Mouse (Mus musculus) intestine, postnatal 0 days (tissue): ENCODE data around the gene Ap1g2. TPM values are rescaled to one million over a fixed set of nuclear protein-coding genes. Genes with fewer than 3 reads are reported as not detected.

Source experiments
- ATAC-seq: fragments of 200-750 bp; cut with Nextera tagmentation; 2 replicates; pipeline ENCODE4 v1.8.0; 2017; ENCODE audit warnings: mild to moderate bottlenecking, moderate TSS enrichment, moderate library complexity
- H3K27ac ChIP-seq: fragments of 300-500 bp; sonication (generic); 2 replicates; pipeline ENCODE4 v1.5.1; 2014; ENCODE audit warnings: mild to moderate bottlenecking, low read depth, low read length, moderate library complexity
- H3K27me3 ChIP-seq: fragments of 300-500 bp; sonication (generic); replicated peaks from 2 replicates; pipeline ENCODE4 v1.6.1; 2014; ENCODE audit warnings: low read length, mixed read lengths; ENCODE audit not compliant: control insufficient read depth, insufficient read depth
- H3K36me3 ChIP-seq: fragments of 300-500 bp; sonication (generic); 2 replicates; pipeline ENCODE4 v1.6.1; 2014; ENCODE audit warnings: mild to moderate bottlenecking, moderate library complexity; ENCODE audit not compliant: control insufficient read depth, insufficient read depth
- H3K4me1 ChIP-seq: fragments of 300-500 bp; sonication (generic); replicated peaks from 2 replicates; pipeline ENCODE4 v1.6.1; 2014; ENCODE audit warnings: antibody characterized with exemption, low read length, mixed read lengths; ENCODE audit not compliant: control insufficient read depth, insufficient read depth
- H3K4me2 ChIP-seq: fragments of 300-500 bp; sonication (generic); replicated peaks from 2 replicates; pipeline ENCODE4 v1.6.1; 2014; ENCODE audit warnings: low read depth, mild to moderate bottlenecking, moderate library complexity
- H3K4me3 ChIP-seq: fragments of 300-500 bp; sonication (generic); 2 replicates; pipeline ENCODE4 v1.5.1; 2014; ENCODE audit warnings: low read depth, low read length
- H3K9ac ChIP-seq: fragments of 300-500 bp; sonication (generic); 2 replicates; pipeline ENCODE4 v1.6.1; 2014; ENCODE audit warnings: mild to moderate bottlenecking, low read depth, low read length
- H3K9me3 ChIP-seq: fragments of 300-500 bp; sonication (generic); 2 replicates; pipeline ENCODE4 v1.6.1; 2016; ENCODE audit warnings: mixed run types; ENCODE audit not compliant: control insufficient read depth
- CTCF ChIP-seq: sonication (generic); IDR thresholded peaks from 2 replicates; pipeline ENCODE4 v1.5.1; 2016; ENCODE audit warnings: low read depth, mild to moderate bottlenecking, control low read depth, antibody characterized with exemption, moderate library complexity
- WGBS: fragments of 180-500 bp; shearing (Covaris S2); extraction: QIAGEN DNeasy Blood & Tissue Kit; methylation state at CpG from one replicate; pipeline ENCODE4 v1.1.7; 2014; 5-methylcytosine and 5-hydroxymethylcytosine counted together
- polyA plus RNA-seq: library from polyadenylated mRNA; unstranded; fragments of >200 nt; fragmentation: Nextera tagmentation; extraction: Ambion mirVana; gene quantifications from 2 replicates; pipeline ENCODE4 v1.2.1, GENCODE M21; 2015

Gene Ap1g2
- polyA plus RNA-seq, 1 experiment from 2014 or later, result 75.3 TPM

GRCm38 (mm10) chr14:55094704-55095231, 11.6 kb downstream of the Ap1g2 start, which contains the start of gene Thtpa:
Gene Thtpa, plus strand, starts transcription at chr14:55094784.
- H3K36me3 ChIP-seq, result peaks cover 15% of the 10 kb centered on the region
- TF ChIP-seq CTCF, result no peak
- H3K9ac ChIP-seq, result peak within 1 kb of the TSS; percentile 73
- peak; percentile 55 for ATAC-seq
- peak within 1 kb of the TSS; percentile 51 for H3K27ac ChIP-seq
- no peaks in the 10 kb centered on the region for H3K27me3 ChIP-seq
- H3K9me3 ChIP-seq, result no peaks in the 10 kb centered on the region
- WGBS, result 1% methylated on average over 30 of the region's 30 CpGs
- H3K4me3 ChIP-seq, result peak within 1 kb of the TSS; percentile 66
- peak within 1 kb of the TSS; percentile 69 for H3K4me2 ChIP-seq
- 0 out of 2 replicates have a peak, but pooled peaks cover 6% of the 10 kb centered on the region for H3K4me1 ChIP-seq

- Histone ChIP-seq H3K9ac (no peak overlapping the region), H3K27me3 (no peaks in the 10 kb centered on the region), H3K9me3 (no peaks in the 10 kb centered on the region), H3K36me3 (peaks cover 8% of the 10 kb centered on the region), H3K27ac (no peak overlapping the region), H3K4me3 (no peak overlapping the region), H3K4me2 (peak overlapping the region; percentile 69; the same call in 1 of the 2 replicates), H3K4me1 (0 out of 2 replicates have a peak, but pooled peaks cover 6% of the 10 kb centered on the region)
- no peak for ATAC-seq
- peak; percentile 64 for TF ChIP-seq CTCF
- WGBS, result 49% methylated on average over 6 of the region's 6 CpGs
Measured at GRCm38 (mm10) chr14:55093927-55094326, 12.5 kb downstream of the Ap1g2 start.

- peak; percentile 44 for TF ChIP-seq CTCF
- Histone ChIP-seq H3K9ac (peak within 1 kb of the TSS; percentile 40), H3K4me3 (peak within 1 kb of the TSS; percentile 56), H3K27ac (peak within 1 kb of the TSS; percentile 37; the same call in 1 of the 2 replicates), H3K4me1 (0 out of 2 replicates have a peak, but pooled peaks cover 6% of the 10 kb centered on the region), H3K9me3 (no peaks in the 10 kb centered on the region), H3K4me2 (peak within 1 kb of the TSS; percentile 76), H3K36me3 (no peaks in the 10 kb centered on the region), H3K27me3 (no peaks in the 10 kb centered on the region)
- WGBS, result under 1% methylated on average over 34 of the region's 34 CpGs
- peak; percentile 78 for ATAC-seq
Measured at GRCm38 (mm10) chr14:55092011-55092577, 14.3 kb downstream of the Ap1g2 start, which contains the start of gene Zfhx2. Gene Zfhx2, minus strand, starts transcription at chr14:55092324.

GRCm38 (mm10) chr14:55091209-55091865, 15.1 kb downstream of the Ap1g2 start:
- H3K4me2 ChIP-seq, result peak overlapping the region; percentile 76
- 0 out of 2 replicates have a peak overlapping the region, but pooled peaks have one; percentile 37 for H3K27ac ChIP-seq
- whole genome bisulfite sequencing, result 6% methylated on average over 34 of the region's 34 CpGs
- H3K36me3 ChIP-seq, result no peaks in the 10 kb centered on the region
- no peaks in the 10 kb centered on the region for H3K9me3 ChIP-seq
- H3K27me3 ChIP-seq, result no peaks in the 10 kb centered on the region
- no peak for ATAC-seq
- H3K4me3 ChIP-seq, result peak overlapping the region; percentile 56
- H3K9ac ChIP-seq, result peak overlapping the region; percentile 40
- TF ChIP-seq CTCF, result no peak
- H3K4me1 ChIP-seq, result 0 out of 2 replicates have a peak, but pooled peaks cover 6% of the 10 kb centered on the region

- no peak for TF ChIP-seq CTCF
- 63% methylated on average over 13 of the region's 13 CpGs for WGBS
- Histone ChIP-seq H3K27ac (no peak overlapping the region), H3K27me3 (no peaks in the 10 kb centered on the region), H3K36me3 (no peaks in the 10 kb centered on the region), H3K4me2 (no peak overlapping the region), H3K9me3 (no peaks in the 10 kb centered on the region), H3K4me3 (no peak overlapping the region), H3K9ac (no peak overlapping the region), H3K4me1 (no peaks in the 10 kb centered on the region)
- ATAC-seq, result no peak
Measured at GRCm38 (mm10) chr14:55089199-55089947, 17.0 kb downstream of the Ap1g2 start.
